Mouse (Mus musculus) layer of hippocampus, postnatal 10 days (tissue): ENCODE measurements at regions not wholly inside any gene's neighbourhood (a gene's known extent, or its start where the extent isn't known, plus 50 kb on each side); places are given as distances from the start of the nearest gene placed in this dataset.

Experiments
- DNase-seq, 2 experiments: peaks; one replicate each; pipeline ENCODE4 v3.0.0; 2021; ENCODE audit warnings: low spot score in 2 of 2

GRCm38 (mm10) chr11:45240419-45240818, 611.4 kb upstream of the Clint1 start:
- no peak for DNase-seq

GRCm38 (mm10) chr11:45241671-45242070, 610.2 kb upstream of the Clint1 start:
- no peak for DNase-seq

DNA sequence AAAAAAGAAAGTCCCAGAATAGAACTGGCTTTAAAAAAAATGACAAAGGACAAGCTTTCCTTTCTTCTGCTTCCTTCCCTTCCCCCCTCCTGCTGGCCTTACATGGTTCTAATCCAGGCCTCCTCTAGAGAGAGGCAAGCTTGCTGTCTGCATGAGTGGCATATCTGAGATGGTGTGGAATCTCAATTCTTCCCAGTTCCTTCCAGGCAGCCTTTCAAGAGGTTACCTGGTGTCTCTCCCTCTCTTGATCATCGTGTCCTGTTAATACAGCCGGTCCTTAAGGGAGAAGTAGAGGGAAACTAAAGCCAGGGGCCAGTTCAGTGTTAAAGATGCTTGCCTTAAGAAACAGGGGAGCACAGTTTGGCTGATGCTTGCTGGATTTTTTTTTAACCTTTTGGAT, 607.1 kb upstream of the Clint1 start:
- DNase-seq = no peak

- DNase-seq = no peak
Observed at GRCm38 (mm10) chr11:45256019-45256418, 595.8 kb upstream of the Clint1 start.

DNA sequence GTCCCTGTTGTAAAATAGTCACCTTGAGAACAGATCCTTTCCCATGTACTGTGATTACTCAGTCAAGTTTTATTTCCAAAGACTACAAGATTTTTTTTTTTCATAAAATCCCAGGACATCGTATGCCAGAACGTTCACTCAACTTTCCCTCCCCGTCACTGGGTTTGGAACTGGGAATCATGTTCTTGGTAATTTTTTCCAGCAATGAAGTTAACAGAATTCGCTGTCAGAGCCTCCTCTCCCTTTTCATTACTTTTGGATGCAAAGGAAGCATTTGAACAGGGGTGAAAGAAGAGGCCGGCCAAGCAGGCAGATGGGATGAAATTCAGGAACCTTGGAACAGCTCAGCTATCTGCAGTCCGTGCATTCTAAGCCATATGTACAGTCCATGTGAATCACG, 589.7 kb upstream of the Clint1 start:
- DNase-seq = no peak

- no peak for DNase-seq
Observed at GRCm38 (mm10) chr11:45264001-45264400, 587.9 kb upstream of the Clint1 start.

GRCm38 (mm10) chr11:45265171-45265988, 586.5 kb upstream of the Clint1 start:
- DNase-seq = no peak

DNA sequence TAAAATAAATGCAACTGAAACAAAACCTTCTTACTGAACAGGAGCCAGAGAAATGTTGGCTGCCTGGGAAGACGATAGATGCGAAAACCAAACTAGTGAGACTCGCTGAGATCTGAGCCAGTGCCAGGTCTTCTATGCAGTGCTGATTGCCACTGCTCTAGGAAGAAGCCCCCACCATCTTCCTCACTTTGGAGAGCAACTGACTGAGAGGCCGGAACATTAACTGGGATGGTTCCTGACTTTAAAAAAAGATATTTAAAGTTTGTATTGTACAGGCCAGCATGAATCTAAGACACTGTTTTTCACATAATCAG, 585.9 kb upstream of the Clint1 start:
- DNase-seq = no peak

DNA sequence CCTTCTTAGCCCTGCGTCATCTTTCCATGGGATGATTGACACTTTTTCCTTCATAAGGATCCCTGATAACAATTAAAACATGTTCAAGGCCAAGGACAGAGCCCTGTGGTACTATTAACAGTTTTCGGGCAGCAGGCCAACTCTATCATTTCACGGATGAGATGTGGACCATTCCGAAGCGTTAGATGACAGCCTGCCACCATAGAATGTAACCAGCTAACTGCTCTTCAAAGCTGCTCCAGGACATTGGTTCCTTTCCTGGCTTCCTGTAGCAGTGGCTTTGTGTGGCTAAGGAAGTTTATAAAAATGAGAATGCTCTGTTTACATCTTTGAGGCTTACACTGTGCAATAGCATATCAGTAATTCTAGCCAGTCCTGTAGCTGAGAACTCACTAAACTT, 582.6 kb upstream of the Clint1 start:
- no peak for DNase-seq

GRCm38 (mm10) chr11:45271206-45271605, 580.6 kb upstream of the Clint1 start:
- DNase-seq = no peak

DNA sequence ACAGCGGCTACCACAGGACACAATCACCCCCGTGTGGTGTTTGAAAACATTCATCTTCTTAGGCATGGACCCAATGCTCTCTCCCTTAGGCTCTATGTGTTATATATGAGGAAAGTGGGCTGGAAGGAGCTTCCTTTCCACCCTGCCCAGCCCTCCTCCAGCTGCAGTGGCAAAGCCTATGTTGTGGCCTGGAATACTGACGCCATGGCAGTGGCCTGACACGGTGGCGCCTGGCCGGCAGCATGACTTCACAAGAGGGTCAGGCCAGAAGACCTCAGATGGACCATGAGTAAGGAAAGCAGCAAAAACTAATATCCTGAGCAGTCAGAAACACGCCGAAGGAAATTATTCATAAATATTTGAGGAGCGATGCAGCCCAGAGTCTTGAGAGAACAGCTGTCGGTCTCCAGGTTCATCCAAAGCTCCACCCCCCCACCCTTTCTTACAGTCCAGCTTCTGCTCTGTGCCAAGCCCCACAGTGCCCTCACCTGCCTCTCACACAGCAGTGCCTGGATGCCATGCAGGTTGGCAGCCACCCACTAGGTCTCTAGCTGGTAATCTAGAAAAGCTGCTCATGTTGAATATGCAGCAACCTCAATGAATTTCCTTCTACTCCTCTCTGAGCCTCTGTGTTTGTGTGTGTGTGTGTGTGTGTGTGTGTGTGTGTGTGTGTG, 577.3 kb upstream of the Clint1 start:
- no peak for DNase-seq

GRCm38 (mm10) chr11:45275170-45275569, 576.7 kb upstream of the Clint1 start:
- DNase-seq = no peak

- no peak for DNase-seq
Observed at GRCm38 (mm10) chr11:45296772-45297171, 555.1 kb upstream of the Clint1 start.

DNA sequence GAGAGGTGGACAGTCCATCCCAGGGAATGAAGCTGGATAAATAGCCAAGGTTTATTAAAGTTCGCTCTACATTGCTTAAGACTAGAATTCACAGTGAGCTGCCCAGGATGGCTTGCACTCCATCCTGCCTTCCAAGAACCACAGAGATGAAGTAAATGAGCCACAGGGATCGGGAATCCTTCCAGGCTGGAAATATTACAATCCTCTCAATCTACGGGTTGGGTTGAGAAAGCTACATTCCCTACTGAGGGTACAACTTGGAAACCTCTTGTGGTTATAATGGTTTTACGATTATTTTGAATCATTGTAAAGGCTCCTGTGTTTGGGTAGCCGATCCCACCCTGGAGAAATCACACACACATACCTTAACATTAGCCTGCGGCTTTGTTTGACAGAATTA, 539.9 kb upstream of the Clint1 start:
- no peak for DNase-seq

GRCm38 (mm10) chr11:45323766-45324165, 528.1 kb upstream of the Clint1 start:
- DNase-seq = no peak

DNA sequence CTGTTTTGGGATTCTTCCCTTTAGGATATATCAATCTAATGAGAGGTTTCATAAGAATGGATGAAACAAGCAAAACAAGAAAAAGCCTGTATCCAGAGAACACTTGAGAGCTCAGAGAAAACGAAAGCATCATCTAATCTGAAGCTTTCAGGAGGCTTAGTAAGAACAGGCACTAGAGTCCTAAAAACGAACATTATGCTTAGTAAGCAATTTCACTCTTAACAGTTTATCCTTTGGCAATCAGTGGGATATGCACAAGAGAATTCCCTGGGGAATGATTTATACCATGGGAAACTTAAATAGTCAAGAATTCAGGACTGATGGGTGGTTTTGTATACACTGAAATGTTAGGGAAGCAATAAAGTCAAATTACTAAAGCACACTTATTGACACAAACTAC, 521.5 kb upstream of the Clint1 start:
- no peak for DNase-seq

DNA sequence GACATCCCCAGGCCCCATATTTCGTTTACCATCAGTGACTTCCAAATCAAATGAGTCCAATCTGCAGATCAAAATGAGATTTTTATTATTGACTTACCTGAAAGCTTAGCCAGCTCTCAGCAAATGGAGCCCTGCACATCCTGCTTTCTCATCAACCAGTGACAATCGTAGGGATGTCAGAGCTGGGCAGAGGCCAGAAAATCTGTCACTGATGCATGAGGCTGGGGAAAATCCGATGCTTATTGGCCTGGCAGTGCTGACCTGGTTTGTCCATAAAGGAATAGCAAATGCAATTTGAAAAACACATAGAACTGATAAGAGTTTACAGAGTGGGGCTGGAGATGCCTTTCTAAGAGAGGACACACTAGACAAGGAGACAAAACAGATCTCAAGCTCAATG, 518.1 kb upstream of the Clint1 start:
- DNase-seq = no peak

DNA sequence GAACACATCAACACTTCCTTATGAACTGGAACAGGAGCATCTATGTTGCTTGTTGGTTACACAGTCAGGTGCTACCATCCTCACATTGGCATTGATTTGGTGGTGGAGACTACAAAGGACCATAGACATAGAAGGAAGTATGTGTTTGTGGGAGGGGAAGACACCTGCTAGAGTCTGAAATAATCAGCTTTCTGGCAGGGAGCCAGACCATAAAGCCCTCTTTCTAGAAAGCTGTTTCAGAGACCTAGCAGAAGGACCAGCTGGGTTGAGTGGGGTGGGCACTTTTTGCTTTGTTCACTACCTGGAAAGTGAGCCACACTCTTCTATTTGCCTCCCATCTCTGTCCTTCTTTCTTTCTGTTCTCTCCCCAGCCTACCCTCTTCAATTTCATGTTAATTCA, 502.5 kb upstream of the Clint1 start:
- DNase-seq = no peak

DNA sequence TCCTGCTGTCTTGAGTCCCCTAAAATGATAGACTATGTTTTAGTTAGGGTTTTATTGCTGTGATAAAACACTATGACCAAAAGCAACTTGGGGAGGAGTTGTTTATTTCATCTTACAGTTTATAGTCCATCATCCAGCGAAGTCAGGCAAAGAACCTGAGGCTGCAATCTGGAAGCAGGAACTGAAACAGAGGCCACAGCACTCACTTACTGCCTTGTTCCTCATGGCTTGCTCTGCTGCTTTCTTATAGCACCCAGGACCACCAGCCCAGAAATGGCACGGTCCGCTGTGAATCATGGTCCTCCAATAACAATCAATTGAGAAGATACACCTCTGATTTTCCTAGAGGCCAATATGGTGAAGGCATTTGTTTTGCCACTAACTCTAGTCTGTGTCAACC, 486.5 kb upstream of the Clint1 start:
- DNase-seq = no peak

GRCm38 (mm10) chr11:45389243-45390146, 462.4 kb upstream of the Clint1 start:
- no peak for DNase-seq

GRCm38 (mm10) chr11:45396009-45396408, 455.8 kb upstream of the Clint1 start:
- no peak for DNase-seq

GRCm38 (mm10) chr11:45398188-45398587, 453.7 kb upstream of the Clint1 start:
- DNase-seq = no peak
